Mouse (Mus musculus): ENCODE results near the gene Hsp90aa1. TPM values are rescaled to one million over a fixed set of nuclear protein-coding genes. Genes with fewer than 3 reads are reported as not detected.

Hsp90aa1 gene
- total and polyA plus RNA-seq, 3 experiments = 730 to 2,091 (median 1,361) TPM

DNA sequence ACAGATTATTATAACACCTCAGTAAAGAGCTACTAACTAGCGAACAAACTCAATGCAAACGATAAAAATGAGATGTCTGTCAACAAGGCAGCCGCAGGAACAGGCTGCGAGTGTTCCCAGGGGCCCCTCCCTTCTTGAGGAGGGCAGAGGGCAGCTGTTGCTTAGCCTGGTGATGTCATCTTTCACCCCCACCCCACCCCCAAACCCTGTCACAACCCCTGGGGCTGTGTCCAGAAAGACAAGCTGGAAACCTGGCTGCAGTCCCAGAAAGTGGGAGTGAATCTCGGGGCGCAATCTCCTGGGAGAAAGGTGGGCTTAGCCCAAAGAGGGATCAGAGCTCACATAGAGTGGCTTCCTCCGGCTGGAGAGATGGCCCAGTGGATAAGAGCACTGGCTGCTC, 21.3 kb downstream of the Hsp90aa1 start:
- dilution Hi-C loops (cut with MboI; ENCODE audit: extremely low pct_ligation_motif_present, extremely low pct_unique_long_range_greater_than_20kb, low sequenced_read_pairs) = no loop called here
- H3K27me3 ChIP-seq (replicated peaks) = no peaks in the 10 kb centered on the region
- no peaks in the 10 kb centered on the region for H3K9me3 ChIP-seq (replicated peaks; ENCODE audit: low read length)
- no peak overlapping the region for H3K27ac ChIP-seq (ENCODE audit: insufficient read depth, low read depth)
- H3K36me3 ChIP-seq (replicated peaks in 1 of 2; ENCODE audit: control insufficient read depth in 1 of 2, insufficient read depth in 1 of 2, low read length in 1 of 2) = peaks cover 0 to 18% of the 10 kb centered on the region in 2 experiments
- TF ChIP-seq RAD21 (IDR thresholded peaks at IDR 0.05; ENCODE audit: low read depth, low read length) (no peak), PAX5 (IDR thresholded peaks at IDR 0.05; ENCODE audit: low read length) (no peak), E2F4 (IDR thresholded peaks at IDR 0.05; ENCODE audit: insufficient replicate concordance, low read depth, low read length) (no peak), ETS1 (conservative IDR thresholded peaks at IDR 0.05; ENCODE audit: low read depth, low read length) (no peak), ELF1 (IDR thresholded peaks at IDR 0.05; ENCODE audit: low read depth, low read length) (no peak), JUN (IDR thresholded peaks at IDR 0.05; ENCODE audit: insufficient read depth, low read depth, low read length) (no peak), MAX (IDR thresholded peaks at IDR 0.05; ENCODE audit: low read length) (no peak), USF2 (conservative IDR thresholded peaks at IDR 0.05; ENCODE audit: low read depth, low read length) (no peak), ZKSCAN1 (IDR thresholded peaks at IDR 0.05; ENCODE audit: borderline replicate concordance, low read depth, low read length) (no peak), RCOR1 (conservative IDR thresholded peaks at IDR 0.05; ENCODE audit: low read depth, low read length) (no peak), TBP (conservative IDR thresholded peaks at IDR 0.05; ENCODE audit: low read depth, low read length) (no peak), POLR2AphosphoS2 (IDR thresholded peaks at IDR 0.05; ENCODE audit: low read depth, low read length) (no peak), CHD2 (IDR thresholded peaks at IDR 0.05; ENCODE audit: low read length) (no peak), MAFK (IDR thresholded peaks at IDR 0.05; ENCODE audit: insufficient replicate concordance, low read length) (no peak), USF1 (IDR thresholded peaks at IDR 0.05; ENCODE audit: low read depth, low read length) (no peak), TCF12 (IDR thresholded peaks at IDR 0.05; ENCODE audit: low read depth, low read length) (no peak)
- H3K4me3 ChIP-seq (replicated peaks in 1 of 3; ENCODE audit: low read depth in 2 of 3, low read length in 2 of 3, poor library complexity in 1 of 3) = no peak overlapping the region
- H3K4me1 ChIP-seq (ENCODE audit: control insufficient read depth in 1 of 2, insufficient read depth in 2 of 2) = peaks cover 4 to 22% of the 10 kb centered on the region in 2 experiments
- no peak overlapping the region for H3K4me2 ChIP-seq (ENCODE audit: insufficient read depth, low read depth, poor library complexity, severe bottlenecking)
- no peak for DNase-seq (ENCODE audit: extremely low read depth)
- in situ Hi-C loops (cut with MboI; ENCODE audit: low pct_ligation_motif_present, low pct_unique_long_range_greater_than_20kb, low sequenced_read_pairs) = no loop called here
- H3K79me2 ChIP-seq (replicated peaks; ENCODE audit: control insufficient read depth, extremely low read depth, insufficient read depth, poor library complexity, severe bottlenecking) = no peaks in the 10 kb centered on the region
- H3K9ac ChIP-seq (ENCODE audit: insufficient read depth, low read depth) = no peak overlapping the region

DNA sequence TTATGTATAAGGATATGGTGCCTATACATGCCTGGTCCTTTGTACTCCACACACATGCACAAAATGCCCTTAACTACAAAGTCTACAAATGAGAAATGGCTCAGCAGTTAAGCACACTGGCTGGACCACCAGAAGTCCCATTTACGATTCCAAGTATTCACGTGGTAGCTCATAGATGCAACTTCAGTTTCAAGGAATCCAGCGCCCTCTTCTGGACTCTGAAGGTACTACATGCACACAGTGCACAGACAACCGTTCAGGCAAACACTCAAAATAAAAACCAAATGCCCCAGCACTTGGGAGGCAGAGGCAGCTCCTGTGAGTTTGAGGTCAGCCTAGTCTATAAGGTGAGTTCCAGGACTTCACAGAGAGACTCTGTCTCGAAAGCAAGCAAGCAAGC, 28.3 kb downstream of the Hsp90aa1 start:
- peak; percentile 39 for DNase-seq (ENCODE audit: extremely low read depth)
- H3K9me3 ChIP-seq (replicated peaks; ENCODE audit: low read length) = no peaks in the 10 kb centered on the region
- H3K4me1 ChIP-seq (ENCODE audit: control insufficient read depth in 1 of 2, insufficient read depth in 2 of 2) = no peaks in the 10 kb centered on the region
- no peak for TF ChIP-seq JUND (conservative IDR thresholded peaks at IDR 0.05; ENCODE audit: low read depth, low read length)
- peak; percentile 63 to 77 for TF ChIP-seq CTCF (conservative IDR thresholded peaks at IDR 0.05 in 1 of 2, IDR thresholded peaks at IDR 0.05 in 1 of 2; ENCODE audit: low read depth in 2 of 2, low read length in 2 of 2)
- TF ChIP-seq TBP (conservative IDR thresholded peaks at IDR 0.05; ENCODE audit: low read depth, low read length) = no peak
- TF ChIP-seq KAT2A (IDR thresholded peaks at IDR 0.05; ENCODE audit: insufficient replicate concordance, low read length) = no peak
- peak; percentile 46 for TF ChIP-seq RAD21 (IDR thresholded peaks at IDR 0.05; ENCODE audit: low read depth, low read length)
- TF ChIP-seq MAZ (IDR thresholded peaks at IDR 0.05; ENCODE audit: low read depth, low read length) = no peak
- no peak for TF ChIP-seq ZKSCAN1 (IDR thresholded peaks at IDR 0.05; ENCODE audit: borderline replicate concordance, low read depth, low read length)
- no peak for TF ChIP-seq ZMIZ1 (IDR thresholded peaks at IDR 0.05; ENCODE audit: low read depth, low read length)
- TF ChIP-seq SMC3 (IDR thresholded peaks at IDR 0.05; ENCODE audit: low read depth, low read length) = peak; percentile 56
- TF ChIP-seq E2F4 (IDR thresholded peaks at IDR 0.05; ENCODE audit: insufficient replicate concordance, low read depth, low read length) = no peak
- no peaks in the 10 kb centered on the region for H3K27me3 ChIP-seq (replicated peaks)
- dilution Hi-C loops (cut with MboI; ENCODE audit: extremely low pct_ligation_motif_present, extremely low pct_unique_long_range_greater_than_20kb, low sequenced_read_pairs) (no loop called here), in situ Hi-C loops (cut with MboI; ENCODE audit: low pct_ligation_motif_present, low pct_unique_long_range_greater_than_20kb, low sequenced_read_pairs) (no loop called here)
- no peak overlapping the region for H3K4me3 ChIP-seq (replicated peaks in 1 of 3; ENCODE audit: low read depth in 2 of 3, low read length in 2 of 3, poor library complexity in 1 of 3)
- no peak overlapping the region for H3K27ac ChIP-seq (ENCODE audit: insufficient read depth, low read depth)
- H3K9ac ChIP-seq (ENCODE audit: insufficient read depth, low read depth) = no peak overlapping the region
- no peak overlapping the region for H3K4me2 ChIP-seq (ENCODE audit: insufficient read depth, low read depth, poor library complexity, severe bottlenecking)
- peaks cover 0 to 20% of the 10 kb centered on the region in 2 experiments for H3K36me3 ChIP-seq (replicated peaks in 1 of 2; ENCODE audit: control insufficient read depth in 1 of 2, insufficient read depth in 1 of 2, low read length in 1 of 2)
- no peaks in the 10 kb centered on the region for H3K79me2 ChIP-seq (replicated peaks; ENCODE audit: control insufficient read depth, extremely low read depth, insufficient read depth, poor library complexity, severe bottlenecking)

Measured in CH12.LX (cell line).